ENCODE assay signal across 8 mouse cellular contexts in the genomic region with DNA sequence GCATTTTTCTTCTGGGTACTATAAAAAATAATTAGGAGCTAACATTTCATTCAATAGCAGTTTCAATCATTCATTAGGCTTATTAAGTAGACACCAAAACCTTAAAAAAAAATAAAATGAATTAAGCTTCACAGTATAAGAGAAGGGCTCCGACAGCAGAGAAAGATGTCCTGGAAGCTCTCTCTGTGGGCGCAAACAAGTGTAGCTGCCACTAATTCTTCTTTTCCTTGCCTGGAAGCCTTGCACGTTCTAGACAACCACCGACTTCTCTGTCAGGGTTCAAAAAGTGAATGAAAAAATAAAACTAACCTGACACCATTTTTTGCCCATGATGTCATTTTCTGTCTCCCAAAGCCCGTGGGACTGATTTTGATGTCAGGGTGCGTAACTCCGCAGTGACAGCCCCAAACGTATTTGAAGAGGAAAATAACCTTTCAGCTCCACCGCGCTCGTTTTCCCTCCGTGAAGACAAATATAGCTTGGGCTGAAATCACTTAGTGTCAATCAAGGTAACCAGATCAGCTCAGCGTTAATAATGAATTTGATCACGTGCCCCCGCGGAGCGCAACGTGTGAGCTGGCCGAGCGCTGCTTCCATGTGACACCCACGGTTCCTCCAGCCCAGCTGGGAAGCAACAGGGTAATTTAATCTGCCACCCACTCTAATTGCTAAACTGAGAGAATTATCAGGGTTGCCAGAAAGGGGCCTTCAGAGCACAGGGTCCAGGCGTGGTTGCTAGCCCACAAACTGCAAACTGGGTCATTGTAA.
DNase-seq lines count a peak whose midpoint lies in the region; ATAC-seq lines count a peak whose summit lies in the region.

No protein-coding gene starts in this region.

- H3K27me3 ChIP-seq in kidney, embryonic 14.5 days (ENCODE audit: control insufficient read depth, insufficient read depth, low read length) = no peaks in the 10 kb centered on the region
- 0 out of 2 replicates have a peak, but pooled peaks cover 4% of the 10 kb centered on the region for H3K27me3 ChIP-seq in limb, embryonic 15.5 days

- peak; percentile 43 to 50 for DNase-seq in right cerebral cortex, adult 2 months (ENCODE audit: low spot score in 2 of 2)
- no peak for DNase-seq in right cerebral cortex, postnatal 4 days
- peak; percentile 31 to 42 for DNase-seq in heart, adult 18-20 months
- DNase-seq in urinary bladder, postnatal 14 days (ENCODE audit: low spot score) = no peak
- no peak for DNase-seq in cerebellum, adult 9-10 months
- no peak for DNase-seq in lung, postnatal 4 days

- H3K9me3 ChIP-seq in kidney, embryonic 14.5 days (ENCODE audit: control insufficient read depth, low read length) = no peaks in the 10 kb centered on the region
- no peaks in the 10 kb centered on the region for H3K9me3 ChIP-seq in limb, embryonic 15.5 days

- H3K4me1 ChIP-seq in kidney, embryonic 14.5 days (ENCODE audit: control insufficient read depth, insufficient read depth, low read length) = no peaks in the 10 kb centered on the region
- peaks cover 14% of the 10 kb centered on the region; the same call in 1 of the 2 replicates for H3K4me1 ChIP-seq in limb, embryonic 15.5 days

- no peak overlapping the region for H3K4me3 ChIP-seq in kidney, embryonic 14.5 days (ENCODE audit: low read length)
- H3K4me3 ChIP-seq in limb, embryonic 15.5 days = no peak overlapping the region

- peak overlapping the region; percentile 22 for H3K4me2 ChIP-seq in kidney, embryonic 14.5 days (replicated peaks; ENCODE audit: low read depth, low read length)
- H3K4me2 ChIP-seq in limb, embryonic 15.5 days = peak overlapping the region; percentile 10; the same call in 1 of the 2 replicates

- peak; percentile 79 for ATAC-seq in kidney, embryonic 14.5 days (ENCODE audit: low FRiP score, low TSS enrichment)
- no peak for ATAC-seq in limb, embryonic 15.5 days (ENCODE audit: insufficient number of reproducible peaks, low FRiP score, low TSS enrichment, low read depth)

- no peaks in the 10 kb centered on the region for H3K36me3 ChIP-seq in kidney, embryonic 14.5 days (ENCODE audit: control insufficient read depth, insufficient read depth, low read length)
- no peaks in the 10 kb centered on the region for H3K36me3 ChIP-seq in limb, embryonic 15.5 days

- 20% methylated on average over 22 of the region's 22 CpGs for WGBS in kidney, embryonic 14.5 days
- 24% methylated on average over 22 of the region's 22 CpGs for WGBS in limb, embryonic 15.5 days

- H3K9ac ChIP-seq in kidney, embryonic 14.5 days (ENCODE audit: low read depth, low read length) = no peak overlapping the region
- H3K9ac ChIP-seq in limb, embryonic 15.5 days = no peak overlapping the region

- no peak overlapping the region for H3K27ac ChIP-seq in kidney, embryonic 14.5 days (ENCODE audit: low read depth, low read length)
- no peak overlapping the region for H3K27ac ChIP-seq in limb, embryonic 15.5 days

Comparison
In these comparisons a context has a peak if more than half of its experiments do, and no peak if none do; other contexts are left out.
1. DNase-seq: peak in right cerebral cortex, adult 2 months (2 of 2) and heart, adult 18-20 months (2 of 2); none in right cerebral cortex, postnatal 4 days (single experiment), urinary bladder, postnatal 14 days (single experiment), cerebellum, adult 9-10 months (single experiment) and lung, postnatal 4 days (0 of 2).